Mouse (Mus musculus) ES-E14 (cell line): ENCODE results near the gene Bend5. TPM values are rescaled to one million over a fixed set of nuclear protein-coding genes. Genes with fewer than 3 reads are reported as not detected.

Source experiments
- DNase-seq: peaks from one replicate; pipeline ENCODE4 v3.0.0-alpha.2; 2013; ENCODE audit warnings: low read depth, low spot score
- H3K27ac ChIP-seq: 2 replicates; pipeline ENCODE4 v1.5.1; 2012; ENCODE audit warnings: low read depth, mild to moderate bottlenecking, low read length, moderate library complexity, mixed read lengths; ENCODE audit not compliant: poor library complexity, insufficient read depth, severe bottlenecking
- H3K36me3 ChIP-seq: 2 replicates; pipeline ENCODE4 v1.6.1; 2012; ENCODE audit warnings: mild to moderate bottlenecking, low read length, moderate library complexity, mixed read lengths; ENCODE audit not compliant: control insufficient read depth, poor library complexity, insufficient read depth, severe bottlenecking
- H3K4me1 ChIP-seq, 2 experiments: fragments of 150-350 bp in 1 of 2; sonication (generic) in 1 of 2; 2 replicates each; pipeline ENCODE4 v1.6.1; 2012; ENCODE audit warnings: low read length in 2 of 2, mild to moderate bottlenecking in 1 of 2, mixed read lengths in 1 of 2; ENCODE audit not compliant: control insufficient read depth in 2 of 2, insufficient read depth in 2 of 2, poor library complexity in 1 of 2
- H3K4me3 ChIP-seq, 2 experiments: fragments of 150-350 bp in 1 of 2; sonication (generic) in 1 of 2; 2 replicates each; pipeline ENCODE4 v1.5.1; 2012; ENCODE audit warnings: low read length in 2 of 2, low read depth in 1 of 2, mild to moderate bottlenecking in 1 of 2, mixed read lengths in 1 of 2; ENCODE audit not compliant: insufficient read depth in 1 of 2, poor library complexity in 1 of 2, severe bottlenecking in 1 of 2
- H3K9ac ChIP-seq: 2 replicates; pipeline ENCODE4 v1.6.1; 2012; ENCODE audit warnings: low read depth, mild to moderate bottlenecking, low read length, mixed read lengths; ENCODE audit not compliant: poor library complexity, insufficient read depth, severe bottlenecking
- H3K9me3 ChIP-seq: fragments of 150-350 bp; sonication (generic); 2 replicates; pipeline ENCODE4 v1.6.1; 2012; ENCODE audit warnings: low read depth, mild to moderate bottlenecking, low read length; ENCODE audit not compliant: control insufficient read depth, insufficient read depth
- CHD2 ChIP-seq: IDR thresholded peaks from 2 replicates; pipeline ENCODE4 v1.6.1; 2014; ENCODE audit warnings: mild to moderate bottlenecking, low read depth, low read length, inconsistent platforms
- HCFC1 ChIP-seq: IDR thresholded peaks from 2 replicates; pipeline ENCODE4 v1.6.1; 2012; ENCODE audit warnings: low read length, inconsistent platforms, borderline replicate concordance; ENCODE audit not compliant: insufficient read depth
- MAFK ChIP-seq: IDR thresholded peaks from 2 replicates; pipeline ENCODE4 v1.6.1; 2014; ENCODE audit warnings: mild to moderate bottlenecking, low read depth, low read length, inconsistent platforms; ENCODE audit not compliant: insufficient read depth
- ZC3H11A ChIP-seq: IDR thresholded peaks from 2 replicates; pipeline ENCODE4 v1.6.1; 2012; ENCODE audit warnings: low read depth, mild to moderate bottlenecking, inconsistent platforms, low read length, borderline replicate concordance
- ZNF384 ChIP-seq: IDR thresholded peaks from 2 replicates; pipeline ENCODE4 v1.6.1; 2012; ENCODE audit warnings: low read depth, low read length, inconsistent platforms
- in situ Hi-C, 2 experiments: fragments of 600-800 bp; cut with MboI; formaldehyde crosslinking; loops; one replicate each; pipeline ENCODE4 v1.15.1; 2025; ENCODE audit warnings: low sequenced_read_pairs in 2 of 2, inconsistent platforms in 1 of 2; ENCODE audit not compliant: unreplicated experiment in 2 of 2
- total RNA-seq: library from RNA; depleted of rRNA; stranded (reverse); fragments of 300-350 nt; gene quantifications from 2 replicates; pipeline ENCODE4 v1.2.3, GENCODE M21; 2012

Gene Bend5
- total RNA-seq, 1 experiment, result 6.9 TPM

- Histone ChIP-seq H3K9me3 (no peaks in the 10 kb centered on the region), H3K9ac (no peak overlapping the region), H3K4me1 (no peaks in the 10 kb centered on the region), H3K4me3 (no peak overlapping the region), H3K36me3 (peaks cover 6% of the 10 kb centered on the region), H3K27ac (no peak overlapping the region)
- TF ChIP-seq CHD2 (no peak), HCFC1 (no peak), ZC3H11A (no peak), MAFK (no peak), ZNF384 (no peak)
- in situ Hi-C loops, result no loop called here
- no peak for DNase-seq
Observed at GRCm38 (mm10) chr4:111431186-111431585, 16.4 kb downstream of the Bend5 start.

- TF ChIP-seq ZC3H11A, result no peak
- no peak for TF ChIP-seq ZNF384
- TF ChIP-seq HCFC1, result no peak
- no peak for TF ChIP-seq MAFK
- no peak for TF ChIP-seq CHD2
- Histone ChIP-seq H3K9ac (no peak overlapping the region), H3K4me1 (no peaks in the 10 kb centered on the region), H3K27ac (no peak overlapping the region), H3K4me3 (no peak overlapping the region), H3K36me3 (peaks cover 6% of the 10 kb centered on the region), H3K9me3 (no peaks in the 10 kb centered on the region)
- in situ Hi-C loops, result no loop called here
- no peak for DNase-seq
Observed at GRCm38 (mm10) chr4:111432013-111432412, 17.2 kb downstream of the Bend5 start.

- no peak for DNase-seq
- Histone ChIP-seq H3K27ac (no peak overlapping the region), H3K9ac (no peak overlapping the region), H3K4me1 (no peaks in the 10 kb centered on the region), H3K9me3 (no peaks in the 10 kb centered on the region), H3K4me3 (no peak overlapping the region), H3K36me3 (peaks cover 6% of the 10 kb centered on the region)
- TF ChIP-seq ZNF384 (no peak), MAFK (no peak), HCFC1 (no peak), CHD2 (no peak), ZC3H11A (no peak)
- in situ Hi-C loops, result no loop called here
Observed at GRCm38 (mm10) chr4:111432417-111432816, 17.6 kb downstream of the Bend5 start.

- DNase-seq, result no peak
- no peaks in the 10 kb centered on the region for H3K36me3 ChIP-seq
- H3K4me3 ChIP-seq, result no peak overlapping the region
- H3K9me3 ChIP-seq, result no peaks in the 10 kb centered on the region
- H3K4me1 ChIP-seq, result 0 out of 4 replicates have a peak, but pooled peaks cover 0 to 3% of the 10 kb centered on the region in 2 experiments
- H3K9ac ChIP-seq, result no peak overlapping the region
- in situ Hi-C loops, result no loop called here
- TF ChIP-seq HCFC1 (no peak), CHD2 (no peak), ZC3H11A (no peak), ZNF384 (no peak), MAFK (no peak)
- no peak overlapping the region for H3K27ac ChIP-seq
Observed at GRCm38 (mm10) chr4:111441709-111442108, 26.9 kb downstream of the Bend5 start.
